In the genomic region with DNA sequence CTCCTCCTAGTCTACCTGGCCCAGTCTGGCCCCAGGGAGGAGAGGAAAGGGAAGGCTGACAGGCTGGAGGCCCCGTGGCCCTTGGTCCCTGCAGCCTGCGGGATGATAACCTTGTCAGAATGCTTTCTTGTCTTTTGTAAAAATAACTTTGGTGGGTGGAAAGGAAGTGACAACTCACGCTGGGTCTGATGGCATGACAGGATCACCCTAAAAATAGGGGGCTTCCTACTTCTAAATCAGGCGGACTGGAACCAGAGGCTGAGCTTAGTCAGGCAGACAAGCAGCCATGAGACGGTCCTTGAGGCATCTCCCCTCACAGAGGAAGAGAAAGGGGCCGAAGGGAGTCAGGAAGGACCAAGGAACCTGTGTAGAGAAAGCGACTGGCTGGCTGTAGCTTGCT, we compare ENCODE assay signal across 21 mouse cellular contexts. TPM values are rescaled to one million over a fixed set of nuclear protein-coding genes. Genes with fewer than 3 reads are reported as not detected.
A peak's percentile ranks its signal among the peaks of the same experiment; 100 is the strongest.
DNase-seq lines count a peak whose midpoint lies in the region; ATAC-seq and TF ChIP-seq lines count a peak whose summit lies in the region.
"Had no signal": no experiment of that assay in that cellular context is flagged by ENCODE, and none has a peak within 500 bp of the region (broad histone marks: within the 10 kb centered on the region; RNA-seq: fewer than 3 reads in every experiment).

No protein-coding gene starts in this region.

- peaks cover 77% of the 10 kb centered on the region for H3K4me1 ChIP-seq in heart, embryonic 13.5 days
- peaks cover 21% of the 10 kb centered on the region for H3K4me1 ChIP-seq in kidney, postnatal 0 days (replicated peaks; ENCODE audit: insufficient read depth, low read length)
- H3K4me1 ChIP-seq in intestine, embryonic 15.5 days (replicated peaks), result peaks cover 23% of the 10 kb centered on the region; the same call in 1 of the 2 replicates

- 0 out of 2 replicates have a peak, but pooled peaks cover 4% of the 10 kb centered on the region for H3K27me3 ChIP-seq in heart, embryonic 13.5 days (replicated peaks)
- no peaks in the 10 kb centered on the region for H3K27me3 ChIP-seq in kidney, postnatal 0 days (ENCODE audit: insufficient read depth, low read length)
- H3K27me3 ChIP-seq in intestine, embryonic 15.5 days (replicated peaks), result no peaks in the 10 kb centered on the region
- H3K27me3 ChIP-seq: forebrain, embryonic 15.5 days; liver, embryonic 15.5 days; midbrain, embryonic 12.5 days had no signal

- no peaks in the 10 kb centered on the region for H3K9me3 ChIP-seq in heart, embryonic 13.5 days
- H3K9me3 ChIP-seq in kidney, postnatal 0 days (replicated peaks; ENCODE audit: low read length), result no peaks in the 10 kb centered on the region
- no peaks in the 10 kb centered on the region for H3K9me3 ChIP-seq in intestine, embryonic 15.5 days
- H3K9me3 ChIP-seq: forebrain, embryonic 15.5 days; limb, embryonic 10.5 days; liver, embryonic 15.5 days; midbrain, embryonic 12.5 days had no signal

- no peak for DNase-seq in heart, adult 9 months (ENCODE audit: low spot score in 2 of 2)
- DNase-seq in kidney, postnatal 0 days (ENCODE audit: low spot score), result no peak
- no peak for DNase-seq in kidney, adult 11 months
- DNase-seq in 416B (ENCODE audit: low read depth), result peak; percentile 61
- peak; percentile 53 for DNase-seq in brain, adult 2 months (ENCODE audit: low read depth, low spot score)
- DNase-seq in spleen, postnatal 4 days (ENCODE audit: low spot score in 2 of 2), result no peak
- DNase-seq: adrenal gland, adult 8-10 months; cerebellum, adult 8-10 months; kidney, adult 9 months; layer of hippocampus, postnatal 36 days; lung, postnatal 14 days; spleen, adult 18-20 months; thymus, postnatal 4 days had no signal

- peak overlapping the region; percentile 42; the same call in 1 of the 2 replicates for H3K9ac ChIP-seq in heart, embryonic 13.5 days
- H3K9ac ChIP-seq in kidney, postnatal 0 days (ENCODE audit: low read depth, low read length), result no peak overlapping the region
- H3K9ac ChIP-seq in intestine, embryonic 15.5 days, result no peak overlapping the region
- H3K9ac ChIP-seq: forebrain, embryonic 15.5 days; liver, embryonic 15.5 days; midbrain, embryonic 12.5 days had no signal

- ATAC-seq in heart, embryonic 13.5 days (ENCODE audit: extremely low read depth, insufficient number of reproducible peaks, low FRiP score, low TSS enrichment), result no peak
- no peak for ATAC-seq in kidney, postnatal 0 days (replicated peaks; ENCODE audit: low FRiP score, low read depth)
- no peak for ATAC-seq in intestine, embryonic 15.5 days
- ATAC-seq: CD4-positive, CD25-positive, alpha-beta regulatory T cell, adult 4 months; forebrain, embryonic 15.5 days had no signal

- H3K4me3 ChIP-seq in heart, embryonic 13.5 days, result no peak overlapping the region
- H3K4me3 ChIP-seq in kidney, postnatal 0 days (replicated peaks; ENCODE audit: low read depth, low read length), result no peak overlapping the region
- H3K4me3 ChIP-seq in intestine, embryonic 15.5 days (replicated peaks), result no peak overlapping the region
- H3K4me3 ChIP-seq: forebrain, embryonic 15.5 days; limb, embryonic 10.5 days; liver, embryonic 15.5 days; midbrain, embryonic 12.5 days; myocyte had no signal

- H3K27ac ChIP-seq in heart, embryonic 13.5 days (replicated peaks), result peak overlapping the region; percentile 73
- 0 out of 2 replicates have a peak overlapping the region, but pooled peaks have one; percentile 31 for H3K27ac ChIP-seq in kidney, postnatal 0 days
- H3K27ac ChIP-seq in intestine, embryonic 15.5 days, result no peak overlapping the region
- H3K27ac ChIP-seq: forebrain, embryonic 15.5 days; limb, embryonic 10.5 days; liver, embryonic 15.5 days; midbrain, embryonic 12.5 days had no signal

- 34% methylated on average over 7 of the region's 7 CpGs for WGBS in heart, embryonic 13.5 days
- WGBS in kidney, postnatal 0 days, result 70% methylated on average over 7 of the region's 7 CpGs
- 78% methylated on average over 7 of the region's 7 CpGs for WGBS in intestine, embryonic 15.5 days

- H3K36me3 ChIP-seq in heart, embryonic 13.5 days, result 0 out of 2 replicates have a peak, but pooled peaks cover 3% of the 10 kb centered on the region
- H3K36me3 ChIP-seq in kidney, postnatal 0 days (ENCODE audit: insufficient read depth, low read length), result no peaks in the 10 kb centered on the region
- H3K36me3 ChIP-seq in intestine, embryonic 15.5 days, result no peaks in the 10 kb centered on the region
- H3K36me3 ChIP-seq: forebrain, embryonic 15.5 days; limb, embryonic 10.5 days; midbrain, embryonic 12.5 days had no signal

- H3K4me2 ChIP-seq in heart, embryonic 13.5 days, result no peak overlapping the region; the same call in 1 of the 2 replicates
- no peak overlapping the region for H3K4me2 ChIP-seq in kidney, postnatal 0 days (ENCODE audit: low read length)
- no peak overlapping the region for H3K4me2 ChIP-seq in intestine, embryonic 15.5 days (replicated peaks)
- H3K4me2 ChIP-seq: forebrain, embryonic 15.5 days; liver, embryonic 15.5 days; midbrain, embryonic 12.5 days had no signal

- no peak for TF ChIP-seq CTCF in kidney, postnatal 0 days (IDR thresholded peaks at IDR 0.05; ENCODE audit: low read depth)

RNA-seq across cellular contexts. Expression of gene Cd9, which starts 23.3 kb away (rescaled TPM):
- polyA plus RNA-seq in heart, embryonic 13.5 days (2015; fragmentation: Nextera tagmentation; extraction: Ambion mirVana), result 79.6 and 84.5 TPM in 2 replicates
- 271 and 278 TPM in 2 replicates for polyA plus RNA-seq in kidney, postnatal 0 days (2015; fragmentation: Nextera tagmentation; extraction: Ambion mirVana)
- 160 and 171 TPM in 2 replicates for polyA plus RNA-seq in intestine, embryonic 15.5 days (2015; fragmentation: Nextera tagmentation; extraction: Ambion mirVana)

Comparison
In these comparisons a context has a peak if more than half of its experiments do, and no peak if none do; other contexts are left out.
1. DNase-seq: peak in 416B (single experiment) and brain, adult 2 months (single experiment); none in heart, adult 9 months (0 of 2), kidney, postnatal 0 days (single experiment), kidney, adult 11 months (single experiment) and spleen, postnatal 4 days (0 of 2).